Mouse (Mus musculus) forebrain, embryonic 10.5 days (tissue): ENCODE measurements around the gene Mybpc1. TPM values are rescaled to one million over a fixed set of nuclear protein-coding genes. Genes with fewer than 3 reads are reported as not detected.

ENCODE experiments used
- DNase-seq: peaks from one replicate; pipeline ENCODE4 v3.0.0-alpha.2; 2017; ENCODE audit warnings: low spot score; ENCODE audit errors: extremely low spot score
- H3K27ac ChIP-seq: fragments of 300-500 bp; sonication (generic); 2 replicates; pipeline ENCODE4 v1.5.1; 2016; ENCODE audit warnings: mild to moderate bottlenecking
- H3K27me3 ChIP-seq: fragments of 300-500 bp; sonication (generic); 2 replicates; pipeline ENCODE4 v1.6.1; 2016; ENCODE audit warnings: mild to moderate bottlenecking; ENCODE audit not compliant: poor library complexity, severe bottlenecking
- H3K36me3 ChIP-seq: fragments of 300-500 bp; sonication (generic); replicated peaks from 2 replicates; pipeline ENCODE4 v1.6.1; 2016; ENCODE audit warnings: mild to moderate bottlenecking, moderate library complexity
- H3K4me1 ChIP-seq: fragments of 300-500 bp; sonication (generic); 2 replicates; pipeline ENCODE4 v1.6.1; 2016
- H3K4me3 ChIP-seq: fragments of 300-500 bp; sonication (generic); 2 replicates; pipeline ENCODE4 v1.5.1; 2016; ENCODE audit warnings: mild to moderate bottlenecking, moderate library complexity
- H3K9me3 ChIP-seq: fragments of 300-500 bp; sonication (generic); 2 replicates; pipeline ENCODE4 v1.6.1; 2016; ENCODE audit warnings: mild to moderate bottlenecking, moderate library complexity
- WGBS: fragments of 180-500 bp; shearing (Covaris S2); methylation state at CpG from one replicate; pipeline ENCODE4 v1.1.7; 2016; 5-methylcytosine and 5-hydroxymethylcytosine counted together
- polyA plus RNA-seq: library from polyadenylated mRNA; unstranded; fragments of >200 nt; fragmentation: Nextera tagmentation; extraction: Ambion mirVana; gene quantifications from 2 replicates; pipeline ENCODE4 v1.2.1, GENCODE M21; 2016

The Mybpc1 gene
- polyA plus RNA-seq, 1 experiment from 2014 or later: 0.17 TPM

GRCm38 (mm10) chr10:88603256-88603655 lies 1.7 kb downstream of the Mybpc1 start:
- Histone ChIP-seq H3K9me3 (no peaks in the 10 kb centered on the region), H3K27me3 (no peaks in the 10 kb centered on the region), H3K36me3 (no peaks in the 10 kb centered on the region), H3K27ac (no peak overlapping the region), H3K4me3 (no peak overlapping the region), H3K4me1 (peaks cover 9% of the 10 kb centered on the region)
- WGBS: 58% methylated on average over 5 of the region's 5 CpGs
- DNase-seq: no peak

- no peak overlapping the region for H3K27ac ChIP-seq
- peaks cover 9% of the 10 kb centered on the region for H3K4me1 ChIP-seq
- no peaks in the 10 kb centered on the region for H3K27me3 ChIP-seq
- H3K9me3 ChIP-seq: no peaks in the 10 kb centered on the region
- H3K4me3 ChIP-seq: no peak overlapping the region
- DNase-seq: no peak
- WGBS: 87% methylated on average over 7 of the region's 7 CpGs
- no peaks in the 10 kb centered on the region for H3K36me3 ChIP-seq
These were observed 4.4 kb downstream of the Mybpc1 start for GRCm38 (mm10) chr10:88600591-88600990.

GRCm38 (mm10) chr10:88592316-88592715 lies 12.6 kb downstream of the Mybpc1 start:
- Histone ChIP-seq H3K36me3 (no peaks in the 10 kb centered on the region), H3K4me3 (no peak overlapping the region), H3K27ac (no peak overlapping the region), H3K9me3 (no peaks in the 10 kb centered on the region), H3K27me3 (no peaks in the 10 kb centered on the region), H3K4me1 (no peaks in the 10 kb centered on the region)
- no peak for DNase-seq
- 97% methylated on average over 4 of the region's 4 CpGs for WGBS

- no peak for DNase-seq
- WGBS: 77% methylated on average over 12 of the region's 12 CpGs
These were observed 13.9 kb downstream of the Mybpc1 start for GRCm38 (mm10) chr10:88591042-88591441.

GRCm38 (mm10) chr10:88584469-88584868 lies 20.5 kb downstream of the Mybpc1 start:
- Histone ChIP-seq H3K27ac (no peak overlapping the region), H3K36me3 (no peaks in the 10 kb centered on the region), H3K9me3 (no peaks in the 10 kb centered on the region), H3K27me3 (no peaks in the 10 kb centered on the region), H3K4me3 (no peak overlapping the region), H3K4me1 (0 out of 2 replicates have a peak, but pooled peaks cover 5% of the 10 kb centered on the region)
- DNase-seq: no peak
- WGBS: 93% methylated on average over 11 of the region's 11 CpGs

More at GRCm38 (mm10) chr10:88591042-88591441, 13.9 kb downstream of the Mybpc1 start:
- no peak overlapping the region for H3K4me3 ChIP-seq
- no peaks in the 10 kb centered on the region for H3K9me3 ChIP-seq
- no peaks in the 10 kb centered on the region for H3K27me3 ChIP-seq
- H3K27ac ChIP-seq: no peak overlapping the region
- H3K36me3 ChIP-seq: no peaks in the 10 kb centered on the region
- 0 out of 2 replicates have a peak, but pooled peaks cover 2% of the 10 kb centered on the region for H3K4me1 ChIP-seq

GRCm38 (mm10) chr10:88580786-88581185 lies 24.2 kb downstream of the Mybpc1 start:
- 91% methylated on average over 5 of the region's 5 CpGs for WGBS
- 0 out of 2 replicates have a peak, but pooled peaks cover 1% of the 10 kb centered on the region for H3K4me1 ChIP-seq

GRCm38 (mm10) chr10:88578651-88579050 lies 26.3 kb downstream of the Mybpc1 start:
- Histone ChIP-seq H3K4me1 (peaks cover 4% of the 10 kb centered on the region; the same call in 1 of the 2 replicates), H3K9me3 (no peaks in the 10 kb centered on the region), H3K27me3 (no peaks in the 10 kb centered on the region), H3K4me3 (no peak overlapping the region), H3K27ac (no peak overlapping the region), H3K36me3 (no peaks in the 10 kb centered on the region)
- DNase-seq: no peak
- WGBS: 85% methylated on average over 4 of the region's 4 CpGs

More at GRCm38 (mm10) chr10:88580786-88581185, 24.2 kb downstream of the Mybpc1 start:
- no peaks in the 10 kb centered on the region for H3K9me3 ChIP-seq
- H3K27me3 ChIP-seq: no peaks in the 10 kb centered on the region
- no peak overlapping the region for H3K4me3 ChIP-seq
- no peak for DNase-seq
- no peaks in the 10 kb centered on the region for H3K36me3 ChIP-seq
- H3K27ac ChIP-seq: no peak overlapping the region

- Histone ChIP-seq H3K27me3 (no peaks in the 10 kb centered on the region), H3K4me1 (peaks cover 4% of the 10 kb centered on the region; the same call in 1 of the 2 replicates), H3K27ac (no peak overlapping the region), H3K9me3 (no peaks in the 10 kb centered on the region), H3K36me3 (no peaks in the 10 kb centered on the region), H3K4me3 (no peak overlapping the region)
- WGBS: 83% methylated on average over 8 of the region's 8 CpGs
- no peak for DNase-seq
These were observed 30.8 kb downstream of the Mybpc1 start for GRCm38 (mm10) chr10:88574115-88574635.

GRCm38 (mm10) chr10:88572123-88572522 lies 32.8 kb downstream of the Mybpc1 start:
- Histone ChIP-seq H3K4me3 (no peak overlapping the region), H3K27me3 (no peaks in the 10 kb centered on the region), H3K4me1 (peaks cover 4% of the 10 kb centered on the region; the same call in 1 of the 2 replicates), H3K36me3 (no peaks in the 10 kb centered on the region), H3K9me3 (no peaks in the 10 kb centered on the region), H3K27ac (no peak overlapping the region)
- WGBS: 90% methylated on average over 5 of the region's 5 CpGs
- no peak for DNase-seq

- DNase-seq: no peak
- Histone ChIP-seq H3K4me1 (no peaks in the 10 kb centered on the region), H3K4me3 (no peak overlapping the region), H3K27ac (no peak overlapping the region), H3K36me3 (no peaks in the 10 kb centered on the region), H3K27me3 (no peaks in the 10 kb centered on the region), H3K9me3 (no peaks in the 10 kb centered on the region)
- WGBS: 91% methylated on average over 6 of the region's 6 CpGs
These were observed 47.9 kb downstream of the Mybpc1 start for GRCm38 (mm10) chr10:88557046-88557445.

GRCm38 (mm10) chr10:88552738-88553137 lies 52.2 kb downstream of the Mybpc1 start:
- no peaks in the 10 kb centered on the region for H3K9me3 ChIP-seq
- 93% methylated on average over 2 of the region's 2 CpGs for WGBS
- H3K27ac ChIP-seq: no peak overlapping the region
- H3K4me3 ChIP-seq: no peak overlapping the region
- H3K36me3 ChIP-seq: no peaks in the 10 kb centered on the region
- peaks cover under 1% of the 10 kb centered on the region for H3K4me1 ChIP-seq
- H3K27me3 ChIP-seq: no peaks in the 10 kb centered on the region
- DNase-seq: no peak

GRCm38 (mm10) chr10:88550225-88550624 lies 54.7 kb downstream of the Mybpc1 start:
- Histone ChIP-seq H3K4me1 (peaks cover 6% of the 10 kb centered on the region), H3K27me3 (no peaks in the 10 kb centered on the region), H3K27ac (no peak overlapping the region), H3K4me3 (no peak overlapping the region), H3K9me3 (no peaks in the 10 kb centered on the region), H3K36me3 (no peaks in the 10 kb centered on the region)
- 76% methylated on average over 3 of the region's 3 CpGs for WGBS
- no peak for DNase-seq

- 59% methylated on average over 2 of the region's 2 CpGs for WGBS
- Histone ChIP-seq H3K4me3 (no peak overlapping the region), H3K9me3 (peaks cover 6% of the 10 kb centered on the region; the same call in 1 of the 2 replicates), H3K27me3 (no peaks in the 10 kb centered on the region), H3K4me1 (peaks cover 6% of the 10 kb centered on the region), H3K27ac (no peak overlapping the region), H3K36me3 (no peaks in the 10 kb centered on the region)
- DNase-seq: no peak
These were observed 57.3 kb downstream of the Mybpc1 start for GRCm38 (mm10) chr10:88547635-88548034.
